Comparison of ENCODE assay signal across 18 mouse cellular contexts in genomic region chr4:140513797-140514196, GRCm38 (mm10).
DNase-seq lines count a peak whose midpoint lies in the region; ATAC-seq and TF ChIP-seq lines count a peak whose summit lies in the region.
"Had no signal": no experiment of that assay in that cellular context is flagged by ENCODE, and none has a peak within 500 bp of the region (broad histone marks: within the 10 kb centered on the region; RNA-seq: fewer than 3 reads in every experiment).

No protein-coding gene starts in this region.

- H3K9me3 ChIP-seq in heart, embryonic 15.5 days (replicated peaks) = no peaks in the 10 kb centered on the region
- H3K9me3 ChIP-seq in liver, embryonic 12.5 days (replicated peaks) = no peaks in the 10 kb centered on the region
- H3K9me3 ChIP-seq in embryonic facial prominence, embryonic 15.5 days (replicated peaks) = no peaks in the 10 kb centered on the region
- no peaks in the 10 kb centered on the region for H3K9me3 ChIP-seq in stomach, embryonic 14.5 days (ENCODE audit: control insufficient read depth, low read depth, low read length)
- no peaks in the 10 kb centered on the region for H3K9me3 ChIP-seq in midbrain, embryonic 15.5 days

- H3K36me3 ChIP-seq in heart, embryonic 15.5 days = peaks cover 28% of the 10 kb centered on the region
- H3K36me3 ChIP-seq in heart, adult 2 months (ENCODE audit: control insufficient read depth, insufficient read depth, low read length) = no peaks in the 10 kb centered on the region
- peaks cover 11% of the 10 kb centered on the region; the same call in 1 of the 2 replicates for H3K36me3 ChIP-seq in liver, embryonic 12.5 days
- H3K36me3 ChIP-seq in embryonic facial prominence, embryonic 15.5 days = peaks cover 33% of the 10 kb centered on the region
- peaks cover 14% of the 10 kb centered on the region for H3K36me3 ChIP-seq in stomach, embryonic 14.5 days (ENCODE audit: control insufficient read depth, insufficient read depth, low read length)
- peaks cover 14% of the 10 kb centered on the region for H3K36me3 ChIP-seq in midbrain, embryonic 15.5 days (replicated peaks)

- H3K4me2 ChIP-seq in heart, embryonic 15.5 days = no peak overlapping the region
- H3K4me2 ChIP-seq in liver, embryonic 12.5 days = no peak overlapping the region
- no peak overlapping the region for H3K4me2 ChIP-seq in embryonic facial prominence, embryonic 15.5 days (replicated peaks)
- H3K4me2 ChIP-seq in stomach, embryonic 14.5 days (replicated peaks; ENCODE audit: low read depth, low read length) = no peak overlapping the region
- no peak overlapping the region for H3K4me2 ChIP-seq in midbrain, embryonic 15.5 days

- ATAC-seq in heart, embryonic 15.5 days (replicated peaks; ENCODE audit: insufficient number of reproducible peaks, insufficient read depth, low FRiP score, low read depth) = peak; percentile 45
- no peak for ATAC-seq in liver, embryonic 12.5 days
- ATAC-seq in embryonic facial prominence, embryonic 15.5 days (ENCODE audit: insufficient number of reproducible peaks, low FRiP score, low TSS enrichment, low read depth) = peak; percentile 22; the same call in 1 of the 2 replicates
- peak; percentile 38; the same call in 1 of the 2 replicates for ATAC-seq in stomach, embryonic 14.5 days (ENCODE audit: insufficient number of reproducible peaks, insufficient read depth, low FRiP score, low read depth)
- no peak for ATAC-seq in midbrain, embryonic 15.5 days (replicated peaks)
- ATAC-seq: CD4-positive, CD25-positive, alpha-beta regulatory T cell, adult 4 months had no signal

- WGBS in heart, embryonic 15.5 days = 39% methylated on average over 4 of the region's 4 CpGs
- WGBS in heart, adult 2 months = 65% methylated on average over 4 of the region's 4 CpGs
- WGBS in liver, embryonic 12.5 days (ENCODE audit: insufficient replicate concordance) = 67% methylated on average over 4 of the region's 4 CpGs
- WGBS in embryonic facial prominence, embryonic 15.5 days = 71% methylated on average over 4 of the region's 4 CpGs
- WGBS in stomach, embryonic 14.5 days = 44% methylated on average over 4 of the region's 4 CpGs
- WGBS in midbrain, embryonic 15.5 days = 96% methylated on average over 4 of the region's 4 CpGs

- no peaks in the 10 kb centered on the region for H3K27me3 ChIP-seq in heart, embryonic 15.5 days
- no peaks in the 10 kb centered on the region for H3K27me3 ChIP-seq in heart, adult 2 months (ENCODE audit: control insufficient read depth, insufficient read depth, low read length)
- no peaks in the 10 kb centered on the region for H3K27me3 ChIP-seq in liver, embryonic 12.5 days (replicated peaks)
- no peaks in the 10 kb centered on the region for H3K27me3 ChIP-seq in embryonic facial prominence, embryonic 15.5 days
- H3K27me3 ChIP-seq in stomach, embryonic 14.5 days (ENCODE audit: control insufficient read depth, insufficient read depth, low read length) = no peaks in the 10 kb centered on the region
- no peaks in the 10 kb centered on the region for H3K27me3 ChIP-seq in midbrain, embryonic 15.5 days (replicated peaks)

- no peak overlapping the region for H3K27ac ChIP-seq in heart, embryonic 15.5 days
- H3K27ac ChIP-seq in heart, adult 2 months = no peak overlapping the region
- no peak overlapping the region for H3K27ac ChIP-seq in liver, embryonic 12.5 days
- no peak overlapping the region for H3K27ac ChIP-seq in embryonic facial prominence, embryonic 15.5 days (replicated peaks)
- H3K27ac ChIP-seq in stomach, embryonic 14.5 days (ENCODE audit: low read length) = no peak overlapping the region
- no peak overlapping the region for H3K27ac ChIP-seq in midbrain, embryonic 15.5 days
- H3K27ac ChIP-seq: kidney, postnatal 0 days; layer of hippocampus, adult 2 months had no signal

- no peak for TF ChIP-seq EP300 in heart, adult 2 months (IDR thresholded peaks at IDR 0.05; ENCODE audit: insufficient read depth, low read depth, low read length)

- TF ChIP-seq CTCF in heart, adult 2 months (IDR thresholded peaks at IDR 0.05) = no peak

- H3K79me2 ChIP-seq in heart, adult 2 months (replicated peaks; ENCODE audit: control insufficient read depth, insufficient read depth, low read length) = no peaks in the 10 kb centered on the region

- intact Hi-C loops in heart, adult 2 months (cut with DNase I) = no loop called here

- H3K4me3 ChIP-seq in heart, embryonic 15.5 days = no peak overlapping the region
- no peak overlapping the region for H3K4me3 ChIP-seq in heart, adult 2 months
- H3K4me3 ChIP-seq in liver, embryonic 12.5 days = no peak overlapping the region
- H3K4me3 ChIP-seq in embryonic facial prominence, embryonic 15.5 days (replicated peaks) = no peak overlapping the region
- no peak overlapping the region for H3K4me3 ChIP-seq in stomach, embryonic 14.5 days (ENCODE audit: low read depth, low read length)
- no peak overlapping the region for H3K4me3 ChIP-seq in midbrain, embryonic 15.5 days
- H3K4me3 ChIP-seq: layer of hippocampus, adult 2 months had no signal

- H3K4me1 ChIP-seq in heart, embryonic 15.5 days (replicated peaks) = peaks cover 8% of the 10 kb centered on the region
- no peaks in the 10 kb centered on the region for H3K4me1 ChIP-seq in heart, adult 2 months (ENCODE audit: control insufficient read depth, insufficient read depth, low read length)
- no peaks in the 10 kb centered on the region for H3K4me1 ChIP-seq in liver, embryonic 12.5 days
- no peaks in the 10 kb centered on the region for H3K4me1 ChIP-seq in embryonic facial prominence, embryonic 15.5 days
- peaks cover 8% of the 10 kb centered on the region; the same call in 1 of the 2 replicates for H3K4me1 ChIP-seq in stomach, embryonic 14.5 days (ENCODE audit: control insufficient read depth, insufficient read depth, low read length)
- peaks cover 2% of the 10 kb centered on the region; the same call in 1 of the 2 replicates for H3K4me1 ChIP-seq in midbrain, embryonic 15.5 days

- H3K9ac ChIP-seq in heart, embryonic 15.5 days = no peak overlapping the region
- no peak overlapping the region for H3K9ac ChIP-seq in heart, adult 2 months (ENCODE audit: low read depth, low read length)
- no peak overlapping the region for H3K9ac ChIP-seq in liver, embryonic 12.5 days
- H3K9ac ChIP-seq in embryonic facial prominence, embryonic 15.5 days = no peak overlapping the region
- H3K9ac ChIP-seq in stomach, embryonic 14.5 days (replicated peaks; ENCODE audit: low read depth, low read length) = no peak overlapping the region
- H3K9ac ChIP-seq in midbrain, embryonic 15.5 days = no peak overlapping the region

- TF ChIP-seq POLR2A in heart, adult 2 months (IDR thresholded peaks at IDR 0.05; ENCODE audit: insufficient read depth, low read depth, low read length) = no peak

- DNase-seq in heart, adult 2 months = no peak
- DNase-seq in liver = peak; percentile 18
- DNase-seq in thymus, postnatal 10 days (ENCODE audit: low spot score in 2 of 2) = no peak
- DNase-seq: adrenal gland, adult 8-10 months; cerebellum, adult 11-12 months; cerebellum, postnatal 25 days; gastrocnemius, postnatal 10 days; heart, postnatal 36 days; left cerebral cortex, postnatal 4 days; right cerebral cortex, postnatal 25 days had no signal

Comparison
In these comparisons a context has a peak if more than half of its experiments do, and no peak if none do; other contexts are left out.
1. ATAC-seq: peak in heart, embryonic 15.5 days (single experiment), embryonic facial prominence, embryonic 15.5 days (single experiment) and stomach, embryonic 14.5 days (single experiment); none in liver, embryonic 12.5 days (single experiment) and midbrain, embryonic 15.5 days (single experiment).